Mouse (Mus musculus) left cerebral cortex, adult 8-10 months (tissue): ENCODE data around the gene Zmat1. TPM values are rescaled to one million over a fixed set of nuclear protein-coding genes. Genes with fewer than 3 reads are reported as not detected.
"Not testable (repeated sequence)": the region's sequence is repeated elsewhere in the genome, so short reads cannot be mapped to it uniquely, and the experiment has no call there.

Source experiments
- DNase-seq, 2 experiments: peaks; one replicate each; pipeline ENCODE4 v3.0.0; 2022; ENCODE audit warnings: low spot score in 2 of 2
- total RNA-seq, 4 experiments: library from RNA; stranded (reverse); gene quantifications; 2 replicates each; pipeline ENCODE4 v1.2.4; 2022

Zmat1 gene
- 10 to 100 TPM; 11.4 to 14.7 (median 13.4) TPM for total RNA-seq

- peak; percentile 61 to 92 for DNase-seq
Observed at GRCm38 (mm10) chrX:135008720-135009470, at the start of gene Zmat1. Gene Zmat1, minus strand, starts transcription at chrX:135009209.

GRCm38 (mm10) chrX:135053939-135054338, 44.9 kb upstream of the Zmat1 start:
- not testable (repeated sequence) for DNase-seq

- peak in 1 of 2 experiments; percentile 33 for DNase-seq
Observed at GRCm38 (mm10) chrX:135035962-135036375, 27.0 kb upstream of the Zmat1 start.

GRCm38 (mm10) chrX:135025135-135025534, 16.1 kb upstream of the Zmat1 start:
- DNase-seq = no peak

GRCm38 (mm10) chrX:135011381-135011780, 2.4 kb upstream of the Zmat1 start:
- no peak for DNase-seq

- DNase-seq = no peak
Observed at GRCm38 (mm10) chrX:135009471-135009815, 434 bp upstream of the Zmat1 start.

GRCm38 (mm10) chrX:135008021-135008420, 988 bp downstream of the Zmat1 start:
- DNase-seq = no peak

GRCm38 (mm10) chrX:134964546-134964945, 44.5 kb downstream of the Zmat1 start, which contains the start of gene Nxf2:
Gene Nxf2, minus strand, starts transcription at chrX:134964754.
- DNase-seq = no peak

GRCm38 (mm10) chrX:134963305-134964094, 45.5 kb downstream of the Zmat1 start:
- DNase-seq = peak; percentile 9 to 30

GRCm38 (mm10) chrX:134930361-134930760, 78.6 kb downstream of the Zmat1 start:
- peak in 1 of 2 experiments; percentile 6 for DNase-seq

- DNase-seq = no peak
Observed at GRCm38 (mm10) chrX:134929927-134930326, 79.1 kb downstream of the Zmat1 start.

- DNase-seq = no peak
Observed at GRCm38 (mm10) chrX:134925058-134925457, 84.0 kb downstream of the Zmat1 start.

GRCm38 (mm10) chrX:134923675-134924424, 85.2 kb downstream of the Zmat1 start:
- DNase-seq = no peak

Other genes with a start within 250 kb of the Zmat1 start
- gene Armcx2, start 200.0 kb downstream of the Zmat1 start, total RNA-seq = 10 to 100 TPM; 83.2 to 89.9 (median 85.7) TPM
- gene Nxf2, start 44.5 kb downstream of the Zmat1 start, total RNA-seq = not detected
- not detected for gene Gm15023, start 168.4 kb upstream of the Zmat1 start, total RNA-seq
- gene Tceal6, start 201.5 kb upstream of the Zmat1 start, total RNA-seq = 100 to 1,000 TPM in 3 of 4 experiments, 10 to 100 TPM in 1; 99.3 to 151 (median 125) TPM